Mouse (Mus musculus): ENCODE data around the gene Lcn11.
A peak's percentile ranks its signal among the peaks of the same experiment; 100 is the strongest.
"Not testable (repeated sequence)": the region's sequence is repeated elsewhere in the genome, so short reads cannot be mapped to it uniquely, and the experiment has no call there.

Gene Lcn11

DNA sequence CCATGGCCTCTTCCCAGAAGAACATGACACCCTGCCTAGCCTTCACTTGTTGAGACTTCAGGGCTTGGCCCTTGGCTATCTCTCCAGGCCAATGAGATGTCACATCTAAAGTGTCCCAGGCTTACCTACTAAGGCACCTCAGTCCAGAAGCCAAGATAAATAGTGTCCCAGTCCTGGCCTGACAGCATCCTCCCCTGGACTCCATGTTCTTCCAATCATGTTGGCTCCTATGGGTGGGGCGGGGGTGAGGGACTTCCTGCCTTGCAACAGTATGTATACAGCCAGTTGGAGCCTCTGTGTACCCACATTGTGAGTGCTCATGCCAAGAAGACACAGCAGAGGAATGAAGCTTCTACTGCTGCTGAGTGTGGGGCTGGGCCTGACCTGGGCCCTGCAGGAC is at the start of gene Lcn11:
Lcn11 (plus strand) TSS at position 301 of the 400 bp plus-strand sequence.
- DNase-seq (ENCODE audit: low read depth, low spot score), result no peak

DNA sequence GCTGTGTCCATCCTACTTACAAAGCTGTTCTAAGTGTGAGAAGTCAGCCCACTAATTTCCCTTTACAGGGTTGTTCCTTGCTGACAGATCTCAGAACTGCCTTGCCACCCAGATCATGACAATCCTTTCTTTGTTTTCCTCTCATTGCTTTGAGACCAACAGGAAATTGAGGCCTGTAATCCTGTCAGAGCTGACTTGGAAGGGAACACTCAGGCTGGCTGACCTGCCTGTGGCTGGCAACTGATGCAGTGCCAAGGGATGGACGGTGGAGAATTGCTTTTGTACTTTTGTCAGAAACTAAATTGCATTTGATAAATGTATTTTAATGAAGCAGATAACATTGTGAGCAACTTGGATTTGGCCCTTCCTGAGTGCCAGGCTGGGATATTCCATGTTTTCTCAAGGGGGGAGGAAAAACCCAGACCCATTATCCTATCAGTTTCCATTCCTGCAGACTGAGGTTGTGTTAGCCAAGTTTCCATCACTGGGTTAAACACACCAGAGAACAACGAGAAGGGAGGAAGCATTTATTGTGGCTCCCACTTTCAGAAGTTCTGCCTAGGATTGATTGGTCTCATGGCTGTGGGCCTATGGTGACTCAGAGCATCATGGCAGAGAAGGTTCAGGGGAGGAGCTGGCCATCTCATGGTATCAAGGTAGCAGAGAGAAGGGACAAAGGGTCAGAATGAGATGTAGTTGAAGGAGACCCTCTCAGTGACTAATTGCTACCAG is 43.5 kb upstream of the Lcn11 start:
- no peak for DNase-seq (ENCODE audit: low read depth, low spot score)

GRCm38 (mm10) chr2:25736709-25737108 is 40.1 kb upstream of the Lcn11 start, which contains the start of gene Obp2b:
Obp2b (plus strand) TSS chr2:25737009.
- DNase-seq (ENCODE audit: low read depth, low spot score), result not testable (repeated sequence)

DNA sequence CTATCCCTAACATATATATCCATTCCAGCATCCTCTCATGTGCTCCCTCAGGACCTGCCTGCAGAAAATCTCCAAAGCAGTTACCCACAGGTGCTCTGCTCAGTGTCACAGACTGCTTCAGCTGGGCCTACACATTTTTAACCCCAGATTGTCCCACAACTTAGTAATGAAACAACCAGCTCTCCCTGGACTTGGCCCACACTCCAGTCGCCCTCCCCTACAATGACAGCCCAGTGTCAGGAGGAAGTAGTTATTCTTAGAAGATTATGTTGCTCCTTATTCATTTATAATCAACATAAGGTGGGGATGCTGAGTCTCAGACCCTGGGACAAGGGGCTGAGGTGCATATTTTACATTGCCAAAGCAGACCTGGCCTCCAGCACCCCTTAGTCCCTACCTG is 35.1 kb upstream of the Lcn11 start:
- DNase-seq (ENCODE audit: low read depth, low spot score), result no peak

- no peak for DNase-seq (ENCODE audit: low read depth, low spot score)
Observed at GRCm38 (mm10) chr2:25754201-25754600, 22.6 kb upstream of the Lcn11 start.

DNA sequence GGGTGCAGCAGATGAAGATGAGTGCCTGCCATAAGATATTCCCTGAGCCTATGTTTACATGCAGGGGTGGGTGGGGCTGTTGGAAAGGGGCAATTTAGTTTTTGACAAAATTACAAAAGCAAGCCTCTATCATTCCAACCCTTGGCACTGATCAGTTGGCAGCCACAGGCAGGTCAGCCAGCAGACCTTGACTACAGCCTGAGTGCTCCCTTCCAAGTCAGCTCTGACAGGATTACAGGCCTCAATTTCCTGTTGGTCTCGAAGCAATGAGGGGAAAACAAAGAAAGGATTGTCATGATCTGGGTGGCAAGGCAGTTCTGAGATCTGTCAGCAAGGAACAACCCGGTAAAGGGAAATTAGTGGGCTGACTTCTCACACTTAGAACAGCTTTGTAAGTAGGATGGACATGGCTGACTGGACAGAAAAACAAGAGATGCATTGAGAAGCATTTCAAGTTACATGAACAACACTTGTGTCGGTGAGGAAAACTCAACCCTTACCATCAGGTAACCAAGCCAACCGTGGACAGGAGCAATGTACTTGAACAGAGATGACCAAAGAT is 18.7 kb upstream of the Lcn11 start:
- no peak for DNase-seq (ENCODE audit: low read depth, low spot score)

GRCm38 (mm10) chr2:25765269-25765668 is 11.5 kb upstream of the Lcn11 start, which contains the start of gene Lcn3:
Lcn3 (plus strand) TSS chr2:25765569.
- DNase-seq (ENCODE audit: low read depth, low spot score), result no peak

DNA sequence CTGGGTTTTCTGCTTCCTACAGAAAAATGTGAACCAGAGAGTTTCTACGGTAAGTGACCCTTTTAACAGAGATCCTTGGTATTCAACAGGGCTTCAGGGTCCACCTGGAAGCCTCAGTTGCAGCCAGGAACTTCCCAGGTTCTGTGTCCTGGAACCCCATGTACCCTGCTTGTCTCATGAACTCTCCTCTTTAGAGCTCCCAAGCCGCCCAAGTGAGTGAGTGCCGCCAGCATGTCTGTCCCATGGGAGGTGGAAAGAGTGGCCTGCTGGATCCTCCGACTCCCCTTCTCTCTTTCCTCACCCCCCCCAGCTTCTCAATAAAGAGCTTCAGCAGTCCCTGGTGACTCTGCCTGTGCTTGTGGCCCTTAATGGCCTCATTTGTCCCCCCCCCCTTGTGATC is 9.1 kb upstream of the Lcn11 start:
- DNase-seq (ENCODE audit: low read depth, low spot score), result no peak

DNA sequence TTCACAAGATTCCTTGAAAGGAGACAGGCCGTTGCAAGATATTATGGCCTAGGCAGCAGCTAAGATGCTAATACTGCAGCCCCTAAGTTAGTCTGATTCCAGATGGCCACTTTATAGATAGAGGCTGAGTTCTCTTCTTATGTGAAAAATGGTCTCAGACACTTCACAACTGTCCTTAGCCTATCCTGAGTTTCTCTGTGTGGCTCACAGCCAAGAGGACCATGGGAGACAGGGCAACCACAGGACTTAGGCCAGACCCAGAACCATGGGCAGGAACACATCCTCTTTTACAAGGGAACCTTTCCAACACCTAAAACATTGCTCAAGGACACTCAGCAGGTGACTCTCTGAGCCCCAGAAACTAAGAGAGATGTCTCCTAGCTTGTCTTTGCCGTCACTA is 3.3 kb upstream of the Lcn11 start:
- DNase-seq (ENCODE audit: low read depth, low spot score), result no peak

DNA sequence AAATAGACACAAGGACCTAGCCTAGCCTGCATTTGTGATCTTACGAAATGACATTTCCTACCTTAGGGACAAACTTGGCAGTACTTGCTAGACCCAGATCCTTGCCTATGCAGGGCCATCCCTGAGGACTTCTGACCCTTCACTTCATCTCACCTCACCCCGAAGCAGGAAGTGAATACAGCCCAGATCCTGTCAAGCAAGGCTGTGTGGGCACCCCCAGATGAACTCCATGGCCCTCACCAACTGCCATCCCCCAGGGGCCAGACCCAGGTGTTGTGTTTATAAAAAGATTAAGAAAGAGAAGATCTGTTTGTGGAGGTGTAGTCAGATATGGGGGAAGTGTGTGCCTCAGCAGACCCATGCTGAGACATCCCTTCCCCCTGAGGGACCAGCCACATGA is 2.2 kb upstream of the Lcn11 start:
- no peak for DNase-seq (ENCODE audit: low read depth, low spot score)

- DNase-seq (ENCODE audit: low read depth, low spot score), result no peak
Observed at GRCm38 (mm10) chr2:25775991-25776390, 826 bp upstream of the Lcn11 start.

DNA sequence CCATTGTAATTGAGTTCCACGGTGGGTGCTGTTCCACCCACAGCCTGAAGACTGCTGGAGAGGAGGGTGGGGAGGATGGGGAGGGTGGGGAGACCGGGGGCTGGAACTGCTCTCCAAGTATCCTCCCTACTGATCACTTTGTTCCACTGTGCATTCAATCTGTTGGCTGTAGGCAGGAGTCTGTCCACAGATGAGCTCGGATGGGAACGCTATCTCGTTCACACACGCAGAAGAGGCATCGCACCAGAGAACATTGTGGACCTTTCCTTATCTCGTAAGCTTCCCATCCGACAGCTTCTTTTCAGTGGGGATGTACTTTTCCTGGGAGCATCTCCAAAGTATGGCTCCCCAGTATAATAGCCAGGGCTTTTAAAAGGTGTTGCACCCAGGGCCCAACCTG is 2.3 kb downstream of the Lcn11 start:
- DNase-seq (ENCODE audit: low read depth, low spot score), result no peak

GRCm38 (mm10) chr2:25780921-25781320 is 4.1 kb downstream of the Lcn11 start:
- no peak for DNase-seq (ENCODE audit: low read depth, low spot score)

DNA sequence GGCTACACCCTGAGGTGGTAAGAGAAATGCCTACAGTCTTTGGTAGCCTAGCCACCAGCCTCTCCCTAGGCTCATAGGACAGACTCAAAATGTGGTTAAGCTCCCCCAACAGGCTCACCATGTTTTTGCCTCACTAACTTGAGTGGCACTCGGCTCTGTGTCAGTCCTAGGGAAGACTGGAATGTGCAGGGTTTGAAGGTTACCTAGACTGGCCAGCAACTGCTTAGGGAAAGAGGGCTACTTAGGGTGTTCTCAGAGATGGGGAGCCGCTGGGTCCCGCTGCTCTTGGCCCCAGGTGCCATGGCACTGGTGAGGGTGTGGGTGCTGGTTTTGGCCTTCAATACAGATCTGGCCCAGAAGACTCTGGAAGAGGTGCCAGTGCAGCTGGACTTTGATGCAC is 5.1 kb downstream of the Lcn11 start, which contains the start of gene Gm13539:
Gm13539 (plus strand) TSS at position 301 of the 400 bp plus-strand sequence.
- DNase-seq (ENCODE audit: low read depth, low spot score), result no peak

DNA sequence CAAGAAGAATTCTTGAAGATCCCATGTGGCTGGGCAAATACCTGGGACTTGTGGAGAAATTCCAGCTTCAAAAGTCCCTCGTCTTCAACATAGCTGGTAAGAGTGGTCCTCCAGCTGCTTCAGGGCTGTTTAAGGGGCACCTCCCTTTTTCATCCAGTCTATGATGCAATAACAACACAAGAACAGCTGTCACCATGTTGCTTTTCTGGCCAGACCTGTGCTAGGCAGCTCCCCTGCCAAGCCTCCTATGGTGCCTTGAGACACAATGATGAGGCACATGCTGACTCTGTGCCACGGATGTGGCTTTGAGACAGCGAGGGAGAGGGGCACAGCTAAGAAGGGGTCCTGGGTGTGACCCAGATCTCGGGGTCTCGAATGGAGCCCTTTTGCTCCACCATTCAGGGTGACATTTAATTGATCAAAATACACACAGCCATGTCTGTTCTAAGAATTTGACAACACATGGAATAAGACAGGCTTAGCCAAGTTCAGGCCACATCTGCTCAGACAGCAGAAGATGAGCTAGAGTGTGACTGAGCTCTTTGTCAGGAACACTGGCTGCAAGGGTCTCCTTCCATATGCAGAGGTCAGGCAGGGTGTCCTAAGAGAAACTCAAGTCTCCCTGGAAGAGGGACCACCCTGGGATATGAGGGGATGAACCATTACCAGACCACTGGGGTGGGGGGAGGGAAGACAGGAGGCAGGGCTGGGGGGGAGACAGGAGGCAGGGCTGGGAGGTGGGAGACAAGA is 8.9 kb downstream of the Lcn11 start:
- DNase-seq (ENCODE audit: low read depth, low spot score), result peak; percentile 32

- no peak for DNase-seq (ENCODE audit: low read depth, low spot score)
Observed at GRCm38 (mm10) chr2:25789092-25789491, 12.3 kb downstream of the Lcn11 start.

- DNase-seq (ENCODE audit: low read depth, low spot score), result no peak
Observed at GRCm38 (mm10) chr2:25797635-25798034, 20.8 kb downstream of the Lcn11 start.

GRCm38 (mm10) chr2:25798065-25798464 is 21.2 kb downstream of the Lcn11 start:
- no peak for DNase-seq (ENCODE audit: low read depth, low spot score)

DNA sequence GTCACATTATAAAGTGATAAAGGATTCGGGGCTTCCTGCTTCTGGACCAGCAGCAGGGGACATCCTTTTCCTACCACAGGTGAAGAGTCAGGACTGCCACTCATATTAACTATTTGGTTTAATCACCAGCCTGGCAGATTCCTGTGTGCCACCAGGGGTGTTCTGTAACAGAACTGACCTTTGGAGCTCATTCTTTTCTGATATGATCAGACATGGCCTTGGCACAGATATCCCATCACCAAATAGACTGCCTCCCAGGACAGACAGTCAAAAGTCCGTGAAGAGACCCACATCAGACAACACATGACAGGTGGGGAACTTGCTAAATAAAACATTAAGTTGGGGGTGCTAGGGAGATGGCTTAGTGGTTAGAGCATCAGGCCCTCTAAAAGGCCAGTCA is 34.9 kb downstream of the Lcn11 start:
- DNase-seq (ENCODE audit: low read depth, low spot score), result no peak

- no peak for DNase-seq (ENCODE audit: low read depth, low spot score)
Observed at GRCm38 (mm10) chr2:25813364-25813763, 36.5 kb downstream of the Lcn11 start.

GRCm38 (mm10) chr2:25815748-25816147 is 38.9 kb downstream of the Lcn11 start, which contains the start of gene Glt6d1:
Glt6d1 (minus strand) TSS chr2:25815848.
- not testable (repeated sequence) for DNase-seq (ENCODE audit: low read depth, low spot score)

GRCm38 (mm10) chr2:25822806-25823205 is 46.0 kb downstream of the Lcn11 start, which contains the start of gene Lcn9:
Lcn9 (plus strand) TSS chr2:25823153.
- DNase-seq (ENCODE audit: low read depth, low spot score), result no peak
